Mouse (Mus musculus) hindbrain, embryonic 15.5 days (tissue): ENCODE measurements around the gene Slc25a45. TPM values are rescaled to one million over a fixed set of nuclear protein-coding genes. Genes with fewer than 3 reads are reported as not detected.
"Not testable (repeated sequence)": the region's sequence is repeated elsewhere in the genome, so short reads cannot be mapped to it uniquely, and the experiment has no call there.

Experiments used
- ATAC-seq: fragments of 200-750 bp; cut with Nextera tagmentation; 2 replicates; pipeline ENCODE4 v1.8.0; 2017; ENCODE audit warnings: low read depth, moderate number of reproducible peaks, moderate TSS enrichment; ENCODE audit not compliant: low FRiP score
- H3K27ac ChIP-seq: fragments of 300-500 bp; sonication (generic); replicated peaks from 2 replicates; pipeline ENCODE4 v1.5.1; 2015; ENCODE audit warnings: mild to moderate bottlenecking, inconsistent platforms
- H3K27me3 ChIP-seq: fragments of 300-500 bp; sonication (generic); 2 replicates; pipeline ENCODE4 v1.6.1; 2015; ENCODE audit warnings: control low read depth, inconsistent platforms
- H3K36me3 ChIP-seq: fragments of 300-500 bp; sonication (generic); 2 replicates; pipeline ENCODE4 v1.6.1; 2015; ENCODE audit warnings: control low read depth, inconsistent platforms
- H3K4me1 ChIP-seq: fragments of 300-500 bp; sonication (generic); replicated peaks from 2 replicates; pipeline ENCODE4 v1.6.1; 2015; ENCODE audit warnings: control low read depth, inconsistent platforms
- H3K4me2 ChIP-seq: fragments of 300-500 bp; sonication (generic); 2 replicates; pipeline ENCODE4 v1.6.1; 2015; ENCODE audit warnings: moderate library complexity, mild to moderate bottlenecking, inconsistent platforms
- H3K4me3 ChIP-seq: fragments of 300-500 bp; sonication (generic); 2 replicates; pipeline ENCODE4 v1.5.1; 2015; ENCODE audit warnings: mild to moderate bottlenecking, inconsistent platforms
- H3K9ac ChIP-seq: fragments of 300-500 bp; sonication (generic); 2 replicates; pipeline ENCODE4 v1.6.1; 2015; ENCODE audit warnings: inconsistent platforms
- H3K9me3 ChIP-seq: fragments of 300-500 bp; sonication (generic); 2 replicates; pipeline ENCODE4 v1.6.1; 2016; ENCODE audit warnings: control low read depth, inconsistent platforms
- WGBS: fragments of 180-500 bp; shearing (Covaris S2); methylation state at CpG from one replicate; pipeline ENCODE4 v1.1.7; 2015; 5-methylcytosine and 5-hydroxymethylcytosine counted together
- polyA plus RNA-seq: library from polyadenylated mRNA; unstranded; fragments of >200 nt; fragmentation: Nextera tagmentation; extraction: Ambion mirVana; gene quantifications from 2 replicates; pipeline ENCODE4 v1.2.1, GENCODE M21; 2015

Slc25a45 gene
- polyA plus RNA-seq, 1 experiment from 2014 or later = 2.6 TPM

DNA sequence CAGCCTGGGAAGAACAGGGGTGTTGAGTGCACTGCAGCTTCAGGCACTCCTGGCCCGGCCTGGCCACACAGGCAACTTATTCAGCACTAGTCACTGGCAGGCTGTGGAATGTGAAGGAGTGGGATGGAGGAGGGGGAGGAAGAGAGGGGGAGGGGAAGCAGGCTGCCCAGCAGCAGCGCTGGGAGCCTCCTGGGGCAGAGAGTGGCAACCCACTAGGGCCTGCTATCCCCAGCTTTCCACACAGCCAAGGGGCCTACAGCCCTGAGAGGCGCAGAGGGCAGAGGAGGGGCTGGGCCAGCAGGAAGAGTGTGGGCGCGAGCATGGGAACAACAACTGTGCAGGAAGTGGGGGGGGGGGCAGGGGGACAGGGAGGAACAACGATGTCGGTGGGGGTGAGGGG lies 6.3 kb upstream of the Slc25a45 start:
- Histone ChIP-seq H3K4me3 (no peak overlapping the region), H3K27ac (no peak overlapping the region; the same call in 1 of the 2 replicates), H3K4me1 (peaks cover 41% of the 10 kb centered on the region), H3K4me2 (0 out of 2 replicates have a peak overlapping the region, but pooled peaks have one; percentile 1), H3K9ac (no peak overlapping the region), H3K9me3 (no peaks in the 10 kb centered on the region), H3K36me3 (no peaks in the 10 kb centered on the region), H3K27me3 (no peaks in the 10 kb centered on the region)
- WGBS = 18% methylated on average over 7 of the region's 7 CpGs
- 0 out of 2 replicates have a peak, but pooled peaks have one; percentile 6 for ATAC-seq

DNA sequence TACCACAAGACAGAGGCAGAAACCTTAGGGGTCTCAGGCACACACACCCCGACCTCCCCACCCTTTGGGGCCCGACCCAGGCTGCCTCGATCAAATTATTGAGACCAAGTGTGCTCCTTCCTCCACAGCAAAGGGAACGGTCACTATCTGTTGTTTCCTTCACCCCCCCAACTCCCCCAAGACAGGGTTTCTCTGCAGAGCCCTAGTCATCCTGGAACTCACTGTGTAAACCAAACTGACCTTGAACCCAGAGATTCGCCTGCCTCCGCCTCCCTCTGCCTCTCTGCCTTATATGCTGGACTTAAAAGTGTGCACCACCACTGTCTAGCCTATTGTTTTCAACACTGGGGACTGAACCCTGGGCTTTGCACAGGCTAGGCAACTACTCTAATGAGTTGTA lies 5.9 kb upstream of the Slc25a45 start:
- no peak overlapping the region; the same call in 1 of the 2 replicates for H3K27ac ChIP-seq
- H3K36me3 ChIP-seq = no peaks in the 10 kb centered on the region
- H3K4me1 ChIP-seq = peaks cover 41% of the 10 kb centered on the region
- no peak for ATAC-seq
- WGBS = 58% methylated on average over 6 of the region's 6 CpGs
- no peak overlapping the region for H3K4me3 ChIP-seq
- H3K4me2 ChIP-seq = 0 out of 2 replicates have a peak overlapping the region, but pooled peaks have one; percentile 1
- no peaks in the 10 kb centered on the region for H3K9me3 ChIP-seq
- no peaks in the 10 kb centered on the region for H3K27me3 ChIP-seq
- no peak overlapping the region for H3K9ac ChIP-seq

DNA sequence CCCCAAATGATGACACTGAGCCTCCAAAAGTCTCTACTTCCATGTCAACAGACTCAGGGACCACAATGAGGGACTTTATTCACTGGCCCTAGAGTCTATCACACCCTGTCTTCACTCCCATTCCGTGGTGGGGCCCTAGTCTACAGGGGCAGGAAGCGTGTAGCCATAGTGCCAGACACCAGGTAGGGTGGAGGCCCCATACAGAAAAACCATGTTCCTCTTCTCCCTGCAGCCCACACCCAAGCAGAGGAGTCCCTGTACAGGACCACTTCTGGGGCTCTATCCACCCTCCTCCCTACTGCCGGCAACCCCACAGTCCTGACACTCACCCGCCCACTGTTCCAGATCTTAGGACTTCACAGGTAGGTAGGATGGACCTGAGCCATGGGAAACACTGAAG lies 5.1 kb upstream of the Slc25a45 start:
- no peak for ATAC-seq
- 96% methylated on average over 4 of the region's 4 CpGs for WGBS
- no peak overlapping the region for H3K4me2 ChIP-seq
- H3K9me3 ChIP-seq = no peaks in the 10 kb centered on the region
- no peak overlapping the region for H3K27ac ChIP-seq
- H3K4me1 ChIP-seq = peaks cover 41% of the 10 kb centered on the region
- no peaks in the 10 kb centered on the region for H3K36me3 ChIP-seq
- no peaks in the 10 kb centered on the region for H3K27me3 ChIP-seq
- no peak overlapping the region for H3K4me3 ChIP-seq
- 0 out of 2 replicates have a peak overlapping the region, but pooled peaks have one; percentile 18 for H3K9ac ChIP-seq

DNA sequence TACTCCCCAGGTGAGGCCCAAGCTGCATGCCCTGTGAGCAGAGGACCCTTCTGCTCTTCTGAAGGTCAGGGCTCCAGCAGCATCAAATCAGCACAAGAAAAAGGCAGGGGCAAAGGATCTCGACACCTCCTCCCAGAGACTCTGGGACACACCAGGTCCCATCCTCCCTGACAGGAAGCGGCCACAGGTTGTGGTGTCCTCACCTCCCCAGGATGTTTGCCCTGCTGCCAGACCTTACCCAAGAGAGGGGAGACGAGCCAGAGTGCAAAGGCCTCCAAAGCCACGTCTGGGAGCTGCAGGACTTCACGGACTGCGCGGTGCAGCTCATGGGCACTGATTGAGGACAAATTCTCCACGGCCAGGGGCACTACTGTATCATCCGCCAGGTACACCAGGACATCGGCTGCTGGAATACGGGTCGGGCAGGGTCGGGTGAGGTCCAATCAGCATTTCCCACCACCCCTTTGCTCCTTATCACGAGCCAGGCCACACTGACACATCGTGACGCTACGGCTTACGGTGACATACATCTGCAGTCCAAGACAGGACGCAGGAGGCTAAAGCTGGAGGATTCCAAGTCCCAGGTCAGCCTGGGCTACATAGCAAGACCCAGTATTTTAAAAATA lies 4.6 kb upstream of the Slc25a45 start:
- H3K27me3 ChIP-seq = no peaks in the 10 kb centered on the region
- ATAC-seq = no peak
- no peak overlapping the region for H3K4me2 ChIP-seq
- no peak overlapping the region for H3K27ac ChIP-seq
- no peaks in the 10 kb centered on the region for H3K36me3 ChIP-seq
- peaks cover 41% of the 10 kb centered on the region for H3K4me1 ChIP-seq
- no peak overlapping the region for H3K4me3 ChIP-seq
- 90% methylated on average over 19 of the region's 19 CpGs for WGBS
- H3K9me3 ChIP-seq = no peaks in the 10 kb centered on the region
- H3K9ac ChIP-seq = 0 out of 2 replicates have a peak overlapping the region, but pooled peaks have one; percentile 18

DNA sequence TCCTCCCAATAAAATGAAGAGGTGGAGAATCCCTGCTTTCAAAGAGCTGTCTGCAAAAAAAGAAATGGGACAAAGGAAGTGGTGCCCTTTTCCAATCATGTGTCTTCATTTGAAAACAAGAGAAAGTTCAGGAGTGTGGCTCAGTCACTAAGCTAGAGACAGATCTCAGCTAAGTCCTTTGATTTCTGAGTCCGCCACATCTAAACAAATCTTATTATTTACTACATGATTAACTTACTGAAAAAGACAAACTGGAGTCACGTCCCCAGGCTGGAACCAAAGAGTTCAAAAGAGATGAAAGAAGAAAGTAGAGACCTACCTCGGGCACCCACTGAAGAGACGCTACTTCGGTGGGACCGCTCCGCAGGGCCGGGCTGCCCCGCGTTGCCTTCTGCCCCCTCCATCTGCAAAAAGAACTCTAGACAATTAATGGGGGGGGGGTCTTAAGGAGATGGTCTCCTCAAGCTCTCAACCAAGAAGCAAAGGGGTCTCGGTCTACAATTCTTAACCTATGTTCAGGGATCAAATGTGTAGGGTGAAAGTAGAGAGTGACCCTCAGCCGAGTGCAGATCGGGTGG lies 3.1 kb upstream of the Slc25a45 start:
- Histone ChIP-seq H3K36me3 (no peaks in the 10 kb centered on the region), H3K9ac (peak overlapping the region; percentile 90), H3K27ac (0 out of 2 replicates have a peak overlapping the region, but pooled peaks have one; percentile 51), H3K4me2 (peak overlapping the region; percentile 93), H3K27me3 (no peaks in the 10 kb centered on the region), H3K4me1 (peaks cover 41% of the 10 kb centered on the region), H3K9me3 (no peaks in the 10 kb centered on the region), H3K4me3 (peak overlapping the region; percentile 94)
- WGBS = 12% methylated on average over 13 of the region's 13 CpGs
- 0 out of 2 replicates have a peak, but pooled peaks have one; percentile 1 for ATAC-seq

DNA sequence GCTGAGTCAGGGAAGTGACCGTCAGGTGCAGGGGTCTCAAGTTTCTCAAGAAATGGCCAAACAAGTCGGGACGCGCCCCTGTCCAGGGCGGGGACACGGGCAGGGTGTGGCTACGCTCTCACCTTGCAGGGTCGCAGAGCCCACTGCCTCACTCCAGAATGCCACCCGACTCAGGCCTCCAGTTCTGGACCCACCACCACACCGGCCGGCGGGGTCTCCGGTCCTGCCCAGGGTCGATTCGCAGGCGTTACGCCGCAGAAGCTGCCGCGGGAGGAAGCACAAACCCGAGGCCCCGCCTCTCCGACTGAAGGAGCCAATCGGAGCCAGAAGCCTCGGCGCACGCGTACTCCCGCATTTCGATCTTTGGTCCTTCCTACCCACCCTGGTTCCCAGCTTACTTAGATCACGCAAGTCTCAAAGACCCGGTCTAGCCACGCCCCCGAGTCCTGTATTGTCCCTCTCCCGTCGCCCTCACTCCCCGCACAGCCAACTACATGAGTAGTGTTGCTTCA lies 2.6 kb upstream of the Slc25a45 start, which contains the start of gene Frmd8:
TSS of gene Frmd8 (minus strand) at position 306 of the 512 bp plus-strand sequence.
- H3K4me1 ChIP-seq = peaks cover 41% of the 10 kb centered on the region
- no peaks in the 10 kb centered on the region for H3K9me3 ChIP-seq
- peak within 1 kb of the TSS; percentile 93 for H3K4me2 ChIP-seq
- H3K9ac ChIP-seq = peak within 1 kb of the TSS; percentile 90
- peak within 1 kb of the TSS; percentile 74 for H3K27ac ChIP-seq
- H3K36me3 ChIP-seq = no peaks in the 10 kb centered on the region
- peak within 1 kb of the TSS; percentile 94 for H3K4me3 ChIP-seq
- peak; percentile 92 for ATAC-seq
- H3K27me3 ChIP-seq = no peaks in the 10 kb centered on the region
- under 1% methylated on average over 37 of the region's 37 CpGs for WGBS

DNA sequence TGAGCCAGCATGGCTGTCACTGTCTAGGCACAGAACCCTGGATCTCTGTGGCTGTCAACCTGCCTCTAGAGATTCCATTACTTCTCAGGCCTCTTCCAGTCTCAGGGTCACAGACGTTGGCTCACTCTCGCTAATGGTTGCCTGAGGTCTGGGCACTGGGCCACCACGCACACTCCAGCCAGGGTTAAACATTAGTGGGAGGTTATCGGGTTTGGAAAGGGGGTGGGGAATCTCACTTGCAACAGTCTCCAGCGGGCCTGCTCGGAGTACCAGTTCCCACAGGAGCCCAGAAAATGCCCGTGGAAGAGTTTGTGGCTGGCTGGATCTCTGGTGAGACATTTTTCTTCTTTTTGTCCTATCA lies 734 bp downstream of the Slc25a45 start:
- 70% methylated on average over 7 of the region's 7 CpGs for WGBS
- H3K27ac ChIP-seq = no peak overlapping the region
- no peak overlapping the region for H3K4me3 ChIP-seq
- no peak overlapping the region for H3K9ac ChIP-seq
- ATAC-seq = no peak
- H3K9me3 ChIP-seq = no peaks in the 10 kb centered on the region
- peak overlapping the region; percentile 4 for H3K4me2 ChIP-seq
- H3K4me1 ChIP-seq = peaks cover 22% of the 10 kb centered on the region
- H3K27me3 ChIP-seq = no peaks in the 10 kb centered on the region
- no peaks in the 10 kb centered on the region for H3K36me3 ChIP-seq

DNA sequence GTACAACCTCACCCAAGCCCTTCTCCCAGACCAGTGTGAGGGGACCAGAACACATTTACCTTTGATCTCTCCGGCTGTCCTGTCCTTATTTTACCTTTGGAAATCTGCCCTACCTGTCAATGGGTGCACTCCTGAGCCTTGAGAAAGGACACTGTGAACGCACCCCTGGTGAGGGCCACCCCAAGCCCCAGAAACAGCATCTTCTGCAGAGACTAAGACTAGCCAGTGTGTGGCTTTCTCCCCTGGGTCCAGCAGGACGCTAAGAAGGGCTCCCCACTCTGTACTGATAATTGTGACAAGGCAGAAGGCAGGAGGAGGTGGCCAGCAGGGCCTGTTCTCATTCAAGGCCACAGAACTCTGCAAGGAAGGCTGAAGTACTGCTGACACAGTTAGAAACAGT lies 1.3 kb downstream of the Slc25a45 start:
- Histone ChIP-seq H3K4me3 (no peak overlapping the region), H3K36me3 (no peaks in the 10 kb centered on the region), H3K27ac (no peak overlapping the region), H3K4me2 (no peak overlapping the region), H3K27me3 (no peaks in the 10 kb centered on the region), H3K9me3 (no peaks in the 10 kb centered on the region), H3K9ac (no peak overlapping the region), H3K4me1 (peaks cover 16% of the 10 kb centered on the region)
- no peak for ATAC-seq
- 78% methylated on average over 3 of the region's 3 CpGs for WGBS

DNA sequence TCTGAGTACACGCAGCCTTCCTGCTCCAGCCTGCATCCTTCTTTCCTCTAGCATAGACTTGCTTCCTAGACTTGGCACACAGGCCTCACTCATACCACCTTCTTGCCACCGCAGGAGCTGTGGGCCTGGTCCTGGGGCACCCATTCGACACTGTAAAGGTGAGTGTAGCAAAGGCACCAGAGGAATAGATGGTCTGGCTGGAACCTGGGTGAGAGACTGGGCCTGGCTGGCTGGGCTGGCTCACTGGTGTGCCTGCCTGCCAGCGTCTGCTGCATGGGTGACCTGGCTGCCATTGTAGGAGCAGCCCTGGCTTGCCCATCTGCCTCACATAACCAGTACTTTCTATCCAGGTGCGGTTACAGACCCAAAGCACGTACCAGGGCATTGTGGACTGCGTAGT lies 2.1 kb downstream of the Slc25a45 start:
- no peak overlapping the region for H3K4me2 ChIP-seq
- peaks cover 8% of the 10 kb centered on the region for H3K4me1 ChIP-seq
- ATAC-seq = no peak
- H3K4me3 ChIP-seq = no peak overlapping the region
- H3K27ac ChIP-seq = no peak overlapping the region
- H3K9ac ChIP-seq = no peak overlapping the region
- no peaks in the 10 kb centered on the region for H3K9me3 ChIP-seq
- WGBS = 93% methylated on average over 7 of the region's 7 CpGs
- H3K36me3 ChIP-seq = no peaks in the 10 kb centered on the region
- no peaks in the 10 kb centered on the region for H3K27me3 ChIP-seq

DNA sequence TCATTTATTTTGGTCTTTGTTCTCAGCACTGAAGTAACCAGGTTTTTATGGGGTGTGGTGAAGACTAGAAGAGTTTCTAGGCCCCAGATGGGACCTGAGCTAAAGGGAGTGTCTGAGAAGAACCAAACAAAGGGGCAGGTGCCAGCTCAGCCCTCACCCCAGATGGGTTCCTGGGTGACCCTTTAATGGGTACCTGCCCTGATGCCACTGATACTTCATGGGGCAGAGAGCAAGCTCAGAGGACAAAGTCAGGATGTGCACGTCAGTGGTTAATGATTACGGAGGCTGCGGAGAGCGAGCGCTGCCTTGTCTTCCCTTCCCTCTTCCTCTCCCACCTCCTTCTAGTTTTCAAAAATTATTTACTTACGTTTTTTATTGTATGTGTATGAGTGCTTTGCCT lies 3.5 kb downstream of the Slc25a45 start:
- Histone ChIP-seq H3K4me1 (no peaks in the 10 kb centered on the region), H3K36me3 (no peaks in the 10 kb centered on the region), H3K4me2 (no peak overlapping the region), H3K9ac (no peak overlapping the region), H3K27me3 (no peaks in the 10 kb centered on the region), H3K4me3 (no peak overlapping the region), H3K27ac (no peak overlapping the region), H3K9me3 (no peaks in the 10 kb centered on the region)
- no peak for ATAC-seq
- WGBS = 89% methylated on average over 6 of the region's 6 CpGs

DNA sequence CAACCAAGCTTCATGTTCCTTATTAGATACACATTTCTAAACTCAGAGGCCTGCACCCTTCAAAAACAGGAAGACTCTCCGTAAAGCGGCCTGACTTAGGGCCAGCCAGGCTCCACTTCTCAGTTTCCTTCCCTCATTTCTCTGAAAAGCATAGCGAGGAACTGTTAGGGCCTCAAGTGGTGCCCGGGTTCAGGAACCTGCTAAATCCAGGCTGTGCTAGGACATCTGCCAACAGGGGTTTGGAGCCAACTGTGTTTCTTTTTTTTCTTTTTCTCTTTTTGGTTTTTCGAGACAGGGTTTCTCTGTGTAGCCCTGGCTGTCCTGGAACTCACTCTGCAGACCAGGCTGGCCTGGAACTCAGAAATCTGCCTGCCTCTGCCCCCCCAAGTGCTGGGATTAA lies 4.5 kb downstream of the Slc25a45 start:
- not testable (repeated sequence) for H3K9me3 ChIP-seq, H3K4me2 ChIP-seq, H3K27me3 ChIP-seq, ATAC-seq, H3K4me3 ChIP-seq, H3K36me3 ChIP-seq, H3K27ac ChIP-seq, H3K4me1 ChIP-seq, H3K9ac ChIP-seq
- 81% methylated on average over 5 of the region's 5 CpGs for WGBS

DNA sequence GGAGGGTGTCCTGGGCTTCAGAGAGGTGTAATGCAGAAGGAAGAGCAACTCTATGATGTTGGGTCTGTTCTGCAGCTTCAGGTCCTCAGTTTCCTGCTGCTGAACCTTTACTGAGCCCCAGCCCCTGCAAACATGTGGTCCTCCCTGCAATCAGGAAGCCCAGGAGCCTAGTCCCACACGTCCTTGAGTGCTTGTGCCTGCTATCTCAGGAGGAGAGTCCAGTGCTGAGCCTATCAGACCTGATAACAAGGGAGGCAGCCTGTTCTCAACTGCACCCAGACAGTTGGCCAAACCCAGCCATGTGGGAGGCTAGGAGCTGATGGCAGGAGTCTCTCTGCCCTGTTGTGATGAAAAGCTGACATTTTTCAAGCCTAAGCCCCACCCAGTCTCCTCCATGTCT lies 6.3 kb downstream of the Slc25a45 start:
- 76% methylated on average over 1 of the region's 1 CpGs for WGBS
- Histone ChIP-seq H3K9me3 (no peaks in the 10 kb centered on the region), H3K4me2 (no peak overlapping the region), H3K4me1 (no peaks in the 10 kb centered on the region), H3K36me3 (no peaks in the 10 kb centered on the region), H3K27me3 (no peaks in the 10 kb centered on the region), H3K27ac (no peak overlapping the region), H3K4me3 (no peak overlapping the region), H3K9ac (no peak overlapping the region)
- ATAC-seq = no peak
